Mouse (Mus musculus): Measurements from ENCODE around the gene Khdrbs2. TPM values are rescaled to one million over a fixed set of nuclear protein-coding genes. Genes with fewer than 3 reads are reported as not detected.

The Khdrbs2 gene
- polyA plus RNA-seq, 1 experiment from 2014 or later = 1.9 TPM

GRCm38 (mm10) chr1:32407651-32408050 lies 235.1 kb downstream of the Khdrbs2 start:
- WGBS = 86% methylated on average over 2 of the region's 2 CpGs
- Histone ChIP-seq H3K9ac (ENCODE audit: low read length) (no peak overlapping the region), H3K27ac (replicated peaks; ENCODE audit: low read depth, low read length) (no peak overlapping the region), H3K4me1 (ENCODE audit: control insufficient read depth, insufficient read depth, low read length) (no peaks in the 10 kb centered on the region), H3K9me3 (ENCODE audit: control insufficient read depth, low read length) (no peaks in the 10 kb centered on the region), H3K27me3 (ENCODE audit: control insufficient read depth, insufficient read depth, low read length) (no peaks in the 10 kb centered on the region), H3K4me2 (ENCODE audit: low read depth, severe bottlenecking) (no peak overlapping the region), H3K36me3 (ENCODE audit: control insufficient read depth, insufficient read depth, low read length) (no peaks in the 10 kb centered on the region), H3K4me3 (ENCODE audit: low read depth, low read length) (no peak overlapping the region)
- no peak for DNase-seq (ENCODE audit: low spot score)
- ATAC-seq (ENCODE audit: insufficient number of reproducible peaks, low FRiP score, low TSS enrichment, low read depth) = no peak

- Histone ChIP-seq H3K9me3 (ENCODE audit: control insufficient read depth, low read length) (no peaks in the 10 kb centered on the region), H3K36me3 (ENCODE audit: control insufficient read depth, insufficient read depth, low read length) (no peaks in the 10 kb centered on the region), H3K27me3 (ENCODE audit: control insufficient read depth, insufficient read depth, low read length) (no peaks in the 10 kb centered on the region), H3K9ac (ENCODE audit: low read length) (no peak overlapping the region), H3K4me1 (ENCODE audit: control insufficient read depth, insufficient read depth, low read length) (no peaks in the 10 kb centered on the region), H3K4me3 (ENCODE audit: low read depth, low read length) (no peak overlapping the region), H3K4me2 (ENCODE audit: low read depth, severe bottlenecking) (no peak overlapping the region), H3K27ac (replicated peaks; ENCODE audit: low read depth, low read length) (no peak overlapping the region)
- no peak for DNase-seq (ENCODE audit: low spot score)
- 57% methylated on average over 1 of the region's 1 CpGs for WGBS
- no peak for ATAC-seq (ENCODE audit: insufficient number of reproducible peaks, low FRiP score, low TSS enrichment, low read depth)
Measured at GRCm38 (mm10) chr1:32428410-32428809, 255.9 kb downstream of the Khdrbs2 start.

- no peaks in the 10 kb centered on the region for H3K36me3 ChIP-seq (ENCODE audit: control insufficient read depth, insufficient read depth, low read length)
- H3K9ac ChIP-seq (ENCODE audit: low read length) = no peak overlapping the region
- ATAC-seq (ENCODE audit: insufficient number of reproducible peaks, low FRiP score, low TSS enrichment, low read depth) (no peak), DNase-seq (ENCODE audit: low spot score) (no peak)
- H3K27me3 ChIP-seq (ENCODE audit: control insufficient read depth, insufficient read depth, low read length) = no peaks in the 10 kb centered on the region
- H3K9me3 ChIP-seq (ENCODE audit: control insufficient read depth, low read length) = no peaks in the 10 kb centered on the region
- no peaks in the 10 kb centered on the region for H3K4me1 ChIP-seq (ENCODE audit: control insufficient read depth, insufficient read depth, low read length)
- no peak overlapping the region for H3K27ac ChIP-seq (replicated peaks; ENCODE audit: low read depth, low read length)
- H3K4me3 ChIP-seq (ENCODE audit: low read depth, low read length) = no peak overlapping the region
- no peak overlapping the region for H3K4me2 ChIP-seq (ENCODE audit: low read depth, severe bottlenecking)
- WGBS = 43% methylated on average over 1 of the region's 1 CpGs
Measured at GRCm38 (mm10) chr1:32429493-32429892, 257.0 kb downstream of the Khdrbs2 start.

GRCm38 (mm10) chr1:32430516-32430915 lies 258.0 kb downstream of the Khdrbs2 start:
- ATAC-seq (ENCODE audit: insufficient number of reproducible peaks, low FRiP score, low TSS enrichment, low read depth) (no peak), DNase-seq (ENCODE audit: low spot score) (no peak)
- Histone ChIP-seq H3K27ac (replicated peaks; ENCODE audit: low read depth, low read length) (no peak overlapping the region), H3K9me3 (ENCODE audit: control insufficient read depth, low read length) (no peaks in the 10 kb centered on the region), H3K27me3 (ENCODE audit: control insufficient read depth, insufficient read depth, low read length) (no peaks in the 10 kb centered on the region), H3K9ac (ENCODE audit: low read length) (no peak overlapping the region), H3K36me3 (ENCODE audit: control insufficient read depth, insufficient read depth, low read length) (no peaks in the 10 kb centered on the region), H3K4me2 (ENCODE audit: low read depth, severe bottlenecking) (no peak overlapping the region), H3K4me1 (ENCODE audit: control insufficient read depth, insufficient read depth, low read length) (no peaks in the 10 kb centered on the region), H3K4me3 (ENCODE audit: low read depth, low read length) (no peak overlapping the region)
- WGBS = 80% methylated on average over 3 of the region's 3 CpGs

GRCm38 (mm10) chr1:32433118-32433517 lies 260.6 kb downstream of the Khdrbs2 start:
- no peak for DNase-seq (ENCODE audit: low spot score)
- H3K27me3 ChIP-seq (ENCODE audit: control insufficient read depth, insufficient read depth, low read length) = no peaks in the 10 kb centered on the region
- H3K4me2 ChIP-seq (ENCODE audit: low read depth, severe bottlenecking) = no peak overlapping the region
- H3K9ac ChIP-seq (ENCODE audit: low read length) = no peak overlapping the region
- no peaks in the 10 kb centered on the region for H3K4me1 ChIP-seq (ENCODE audit: control insufficient read depth, insufficient read depth, low read length)
- no peaks in the 10 kb centered on the region for H3K36me3 ChIP-seq (ENCODE audit: control insufficient read depth, insufficient read depth, low read length)
- H3K4me3 ChIP-seq (ENCODE audit: low read depth, low read length) = no peak overlapping the region
- H3K9me3 ChIP-seq (ENCODE audit: control insufficient read depth, low read length) = no peaks in the 10 kb centered on the region
- no peak for ATAC-seq (ENCODE audit: insufficient number of reproducible peaks, low FRiP score, low TSS enrichment, low read depth)
- no peak overlapping the region for H3K27ac ChIP-seq (replicated peaks; ENCODE audit: low read depth, low read length)
- WGBS = 80% methylated on average over 2 of the region's 2 CpGs

GRCm38 (mm10) chr1:32443927-32444326 lies 271.4 kb downstream of the Khdrbs2 start:
- H3K27ac ChIP-seq (replicated peaks; ENCODE audit: low read depth, low read length) = no peak overlapping the region
- no peak overlapping the region for H3K9ac ChIP-seq (ENCODE audit: low read length)
- WGBS = 89% methylated on average over 5 of the region's 5 CpGs
- no peak for ATAC-seq (ENCODE audit: insufficient number of reproducible peaks, low FRiP score, low TSS enrichment, low read depth)
- H3K36me3 ChIP-seq (ENCODE audit: control insufficient read depth, insufficient read depth, low read length) = no peaks in the 10 kb centered on the region
- H3K4me1 ChIP-seq (ENCODE audit: control insufficient read depth, insufficient read depth, low read length) = no peaks in the 10 kb centered on the region
- no peak for DNase-seq (ENCODE audit: low spot score)
- no peaks in the 10 kb centered on the region for H3K27me3 ChIP-seq (ENCODE audit: control insufficient read depth, insufficient read depth, low read length)
- H3K9me3 ChIP-seq (ENCODE audit: control insufficient read depth, low read length) = no peaks in the 10 kb centered on the region
- H3K4me3 ChIP-seq (ENCODE audit: low read depth, low read length) = no peak overlapping the region
- H3K4me2 ChIP-seq (ENCODE audit: low read depth, severe bottlenecking) = no peak overlapping the region

- no peak for ATAC-seq (ENCODE audit: insufficient number of reproducible peaks, low FRiP score, low TSS enrichment, low read depth)
- H3K9me3 ChIP-seq (ENCODE audit: control insufficient read depth, low read length) = no peaks in the 10 kb centered on the region
- no peak overlapping the region for H3K27ac ChIP-seq (replicated peaks; ENCODE audit: low read depth, low read length)
- H3K9ac ChIP-seq (ENCODE audit: low read length) = no peak overlapping the region
- no peaks in the 10 kb centered on the region for H3K4me1 ChIP-seq (ENCODE audit: control insufficient read depth, insufficient read depth, low read length)
- H3K27me3 ChIP-seq (ENCODE audit: control insufficient read depth, insufficient read depth, low read length) = no peaks in the 10 kb centered on the region
- no peak overlapping the region for H3K4me2 ChIP-seq (ENCODE audit: low read depth, severe bottlenecking)
- no peak overlapping the region for H3K4me3 ChIP-seq (ENCODE audit: low read depth, low read length)
- no peaks in the 10 kb centered on the region for H3K36me3 ChIP-seq (ENCODE audit: control insufficient read depth, insufficient read depth, low read length)
- 82% methylated on average over 6 of the region's 6 CpGs for WGBS
- DNase-seq (ENCODE audit: low spot score) = no peak
Measured at GRCm38 (mm10) chr1:32463103-32463516, 290.6 kb downstream of the Khdrbs2 start.

GRCm38 (mm10) chr1:32471022-32471421 lies 298.5 kb downstream of the Khdrbs2 start:
- Histone ChIP-seq H3K9me3 (ENCODE audit: control insufficient read depth, low read length) (no peaks in the 10 kb centered on the region), H3K4me3 (ENCODE audit: low read depth, low read length) (no peak overlapping the region), H3K27ac (replicated peaks; ENCODE audit: low read depth, low read length) (no peak overlapping the region), H3K9ac (ENCODE audit: low read length) (no peak overlapping the region), H3K4me1 (ENCODE audit: control insufficient read depth, insufficient read depth, low read length) (no peaks in the 10 kb centered on the region), H3K36me3 (ENCODE audit: control insufficient read depth, insufficient read depth, low read length) (no peaks in the 10 kb centered on the region), H3K4me2 (ENCODE audit: low read depth, severe bottlenecking) (no peak overlapping the region), H3K27me3 (ENCODE audit: control insufficient read depth, insufficient read depth, low read length) (no peaks in the 10 kb centered on the region)
- no peak for ATAC-seq (ENCODE audit: insufficient number of reproducible peaks, low FRiP score, low TSS enrichment, low read depth)
- WGBS = 81% methylated on average over 2 of the region's 2 CpGs
- DNase-seq (ENCODE audit: low spot score) = no peak

- no peak for ATAC-seq (ENCODE audit: insufficient number of reproducible peaks, low FRiP score, low TSS enrichment, low read depth)
- Histone ChIP-seq H3K4me1 (ENCODE audit: control insufficient read depth, insufficient read depth, low read length) (no peaks in the 10 kb centered on the region), H3K4me3 (ENCODE audit: low read depth, low read length) (no peak overlapping the region), H3K9me3 (ENCODE audit: control insufficient read depth, low read length) (no peaks in the 10 kb centered on the region), H3K4me2 (ENCODE audit: low read depth, severe bottlenecking) (no peak overlapping the region), H3K27me3 (ENCODE audit: control insufficient read depth, insufficient read depth, low read length) (no peaks in the 10 kb centered on the region), H3K27ac (replicated peaks; ENCODE audit: low read depth, low read length) (no peak overlapping the region), H3K36me3 (ENCODE audit: control insufficient read depth, insufficient read depth, low read length) (no peaks in the 10 kb centered on the region), H3K9ac (ENCODE audit: low read length) (no peak overlapping the region)
- DNase-seq (ENCODE audit: low spot score) = no peak
- WGBS = 92% methylated on average over 11 of the region's 11 CpGs
Measured at GRCm38 (mm10) chr1:32471502-32472214, 299.1 kb downstream of the Khdrbs2 start.
